Mouse (Mus musculus): ENCODE measurements at regions not wholly inside any gene's neighbourhood (a gene's known extent, or its start where the extent isn't known, plus 50 kb on each side); places are given as distances from the start of the nearest gene placed in this dataset.
A peak's percentile ranks its signal among the peaks of the same experiment; 100 is the strongest.

DNA sequence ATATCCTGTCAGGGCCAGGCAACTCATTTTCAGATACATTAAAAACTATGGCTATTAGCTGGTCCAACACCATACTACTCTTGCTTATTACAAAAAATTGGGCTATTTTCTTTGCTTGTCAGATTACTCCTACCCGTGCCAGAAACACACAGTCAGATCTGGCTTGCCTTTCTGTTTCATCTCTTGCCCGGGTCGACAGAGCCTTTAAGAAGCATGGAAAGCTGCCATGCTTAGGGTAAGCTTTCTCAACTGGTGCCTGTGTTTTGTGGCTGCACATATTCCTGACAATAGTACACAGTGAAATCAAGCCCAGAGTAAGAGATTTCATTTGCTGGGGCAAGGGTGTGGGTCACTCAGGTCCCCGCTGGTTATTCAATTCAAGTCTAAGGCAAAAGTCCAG is 162.5 kb upstream of the Cttnbp2 start:
- no peak for DNase-seq

DNA sequence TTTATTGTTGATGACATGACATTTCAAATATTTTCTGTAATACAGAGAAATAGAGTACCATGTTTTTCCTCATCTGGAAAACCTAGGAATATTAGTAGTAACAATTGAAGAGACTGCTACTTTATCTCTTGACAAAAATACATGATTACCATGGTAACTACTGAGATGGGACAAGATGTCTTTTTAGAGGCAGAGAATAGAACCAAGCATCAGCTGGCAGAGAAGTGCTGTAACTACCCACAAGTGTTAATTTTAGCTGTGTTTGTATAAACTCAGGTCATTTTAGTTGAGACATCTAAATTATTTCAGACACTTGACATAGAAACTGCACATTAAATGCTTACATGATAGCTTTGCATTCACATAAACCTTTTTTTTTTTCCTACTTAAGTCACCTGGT is 166.1 kb upstream of the Cttnbp2 start:
- DNase-seq, result no peak

DNA sequence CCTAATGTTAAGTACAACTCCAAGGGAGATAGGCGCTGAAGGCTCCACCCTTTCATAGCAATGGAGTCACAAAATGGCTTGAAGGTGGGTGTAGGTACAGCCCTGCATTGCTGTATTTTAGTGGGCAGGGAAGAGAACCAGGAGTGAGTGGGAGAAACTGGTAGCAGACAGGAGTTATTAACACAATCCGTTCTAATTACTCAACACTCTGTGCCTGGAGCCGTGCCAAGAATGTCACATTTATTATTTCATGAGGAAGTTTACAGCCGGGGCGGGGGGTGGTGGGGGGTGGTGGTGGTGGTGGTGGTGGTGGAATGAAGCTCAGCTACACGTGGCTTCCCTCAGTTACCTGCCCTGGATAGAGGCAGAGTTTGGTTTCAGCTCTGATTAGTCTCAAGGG is 166.3 kb upstream of the Lsm8 start:
- no peak for DNase-seq

DNA sequence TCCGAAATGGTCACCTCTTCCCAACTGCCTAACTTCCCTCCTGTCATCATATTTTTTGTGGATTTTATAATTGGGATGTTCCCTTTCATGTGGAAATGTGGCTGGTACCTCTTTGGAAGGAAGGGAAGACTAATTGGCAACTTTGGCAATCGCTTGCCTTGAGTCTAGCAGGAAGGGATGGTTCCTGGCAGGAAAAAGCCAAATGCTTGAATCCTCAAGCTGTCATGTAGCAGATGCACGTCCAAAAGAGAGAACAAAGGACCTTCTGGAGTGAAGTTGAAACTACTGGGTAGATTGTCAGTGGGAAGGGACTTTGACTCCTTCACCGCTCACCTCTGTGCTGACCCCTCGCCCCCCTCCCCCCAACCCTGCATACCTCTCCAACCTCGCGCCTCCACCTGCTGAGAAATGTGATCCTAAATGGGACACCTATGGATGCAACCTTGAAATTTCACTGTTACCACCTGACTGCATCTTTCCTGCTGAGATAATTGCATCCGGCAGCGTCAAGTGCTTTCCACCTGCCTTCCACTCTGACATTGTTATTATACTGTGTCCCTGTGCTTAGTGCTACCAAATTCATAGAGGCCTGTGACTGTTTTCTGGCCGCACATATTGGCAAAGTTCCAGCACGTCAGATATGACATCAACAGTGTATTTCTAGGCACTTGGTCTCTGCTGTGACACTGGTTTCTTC is 159.6 kb upstream of the Lsm8 start:
- peak; percentile 82 for DNase-seq

DNA sequence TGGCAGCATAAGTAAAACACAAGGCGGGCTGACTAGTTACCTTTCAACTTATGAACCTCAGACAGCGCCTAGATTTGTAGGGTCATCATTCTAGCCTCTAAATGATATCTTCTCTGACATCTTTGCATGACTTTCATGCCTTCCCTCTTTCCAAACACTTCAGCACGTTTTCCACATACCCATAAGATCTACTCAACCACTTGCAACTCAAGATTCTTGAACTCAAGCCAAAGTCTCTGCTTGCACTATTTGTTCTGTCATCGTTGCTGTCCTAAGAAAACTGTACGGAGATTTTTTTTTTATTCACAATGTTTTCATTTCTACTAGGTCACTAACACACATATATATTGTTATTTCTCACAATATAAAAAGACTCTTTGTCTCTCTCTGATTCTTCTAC is 150.8 kb upstream of the Lsm8 start:
- no peak for DNase-seq

DNA sequence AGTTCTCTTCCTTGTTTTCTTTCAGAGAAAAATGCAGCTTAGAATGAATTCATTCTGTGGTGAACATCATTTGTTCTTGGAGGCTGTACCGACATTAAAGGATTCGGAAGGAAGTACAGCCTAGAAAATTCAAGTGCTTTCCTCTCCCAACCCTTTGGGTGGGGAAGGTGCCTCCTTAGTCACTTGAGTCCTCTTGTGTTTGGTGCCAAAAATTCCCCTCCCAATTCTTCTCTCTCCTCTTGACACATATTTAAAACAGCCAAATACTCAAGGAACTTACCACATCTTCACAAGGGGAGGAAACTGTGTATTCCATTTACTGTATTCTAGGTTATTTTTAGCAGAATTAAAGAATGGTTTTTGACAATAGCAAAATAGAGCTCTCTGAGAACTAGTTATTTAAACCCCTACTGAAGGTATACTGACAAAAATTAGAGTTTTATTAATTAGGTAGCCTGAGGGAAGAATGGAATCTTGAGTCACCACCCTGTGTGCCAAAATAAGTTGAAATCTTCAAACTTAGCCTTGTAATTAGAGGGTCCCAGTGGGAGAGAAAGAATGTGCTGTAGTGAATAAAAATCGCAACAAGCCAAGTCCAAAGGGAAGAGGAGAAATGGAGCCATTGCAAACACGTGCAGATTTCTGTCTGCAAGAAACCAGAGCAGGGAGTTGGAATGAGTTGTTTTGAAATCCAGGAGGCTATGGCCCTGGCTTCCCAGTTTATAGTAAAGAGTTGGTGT is 149.2 kb upstream of the Lsm8 start:
- no peak for DNase-seq

DNA sequence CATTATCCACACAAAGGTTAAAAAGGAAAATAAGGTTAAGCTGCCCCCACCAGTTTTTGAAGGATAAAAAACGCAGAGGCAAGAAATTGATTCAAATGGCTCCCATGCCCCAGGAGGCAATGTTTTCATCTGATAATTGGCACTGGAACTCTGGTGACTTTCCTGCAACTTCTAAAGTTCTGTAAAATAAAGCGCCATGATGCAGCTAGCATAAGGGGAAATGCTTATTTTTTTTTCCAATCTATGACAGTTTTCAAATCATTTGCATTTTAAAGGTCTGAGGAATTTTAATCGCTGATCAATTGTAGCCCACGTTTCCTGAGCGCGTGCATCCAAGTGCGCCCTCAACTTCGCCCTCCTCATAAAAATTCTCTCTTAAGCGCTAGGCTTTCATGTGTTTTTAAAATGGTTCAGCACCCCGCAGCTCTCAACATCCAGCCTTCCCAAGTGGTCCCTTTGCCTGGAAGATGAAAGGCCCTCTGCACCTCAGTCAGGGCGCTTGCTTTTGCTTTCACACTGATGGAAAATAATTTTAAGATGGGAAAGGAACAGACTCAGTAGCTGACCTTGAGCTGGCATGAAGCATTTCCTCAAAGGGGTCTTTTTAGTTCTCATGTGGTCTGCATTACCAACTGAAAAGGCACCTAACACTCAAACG is 148.5 kb upstream of the Lsm8 start:
- DNase-seq, result no peak

DNA sequence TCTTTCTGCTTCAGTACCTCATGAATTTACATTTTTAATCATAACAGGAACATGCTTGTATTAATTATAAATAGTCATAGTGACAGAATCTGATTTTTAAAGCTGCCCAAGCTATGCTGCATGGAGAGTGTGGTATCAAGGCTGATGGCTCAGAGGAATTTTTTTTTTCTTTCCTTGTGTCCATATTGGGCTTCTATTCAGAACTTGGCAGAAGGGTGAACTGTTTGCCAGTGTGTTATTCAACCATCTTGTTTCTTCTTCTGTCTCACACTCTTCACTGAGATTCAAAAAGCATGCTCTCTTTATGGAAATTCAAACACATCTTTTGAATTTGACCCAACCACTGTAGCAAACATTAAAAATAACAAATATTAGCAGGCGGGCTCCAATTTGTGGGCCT is 137.6 kb upstream of the Lsm8 start:
- DNase-seq, result no peak

DNA sequence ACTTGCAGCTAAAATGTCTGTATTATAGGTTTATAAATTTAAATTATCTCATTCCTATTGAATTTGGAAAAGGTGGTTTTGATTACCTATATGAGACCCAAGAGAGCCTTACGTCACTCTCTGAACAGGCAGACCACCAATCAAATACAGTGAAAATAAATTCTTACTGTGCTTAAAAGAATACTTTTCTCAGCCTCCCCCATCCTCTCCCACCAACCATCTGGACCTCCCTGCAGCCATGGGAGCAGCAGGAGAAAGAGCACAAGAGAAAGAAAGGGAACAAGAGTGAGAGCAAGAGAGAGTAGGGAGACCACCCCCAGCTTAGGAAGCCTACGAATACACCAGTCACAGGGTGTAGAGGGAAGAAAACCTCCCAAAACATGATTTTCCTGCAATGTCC is 99.5 kb upstream of the Lsm8 start:
- no peak for DNase-seq

DNA sequence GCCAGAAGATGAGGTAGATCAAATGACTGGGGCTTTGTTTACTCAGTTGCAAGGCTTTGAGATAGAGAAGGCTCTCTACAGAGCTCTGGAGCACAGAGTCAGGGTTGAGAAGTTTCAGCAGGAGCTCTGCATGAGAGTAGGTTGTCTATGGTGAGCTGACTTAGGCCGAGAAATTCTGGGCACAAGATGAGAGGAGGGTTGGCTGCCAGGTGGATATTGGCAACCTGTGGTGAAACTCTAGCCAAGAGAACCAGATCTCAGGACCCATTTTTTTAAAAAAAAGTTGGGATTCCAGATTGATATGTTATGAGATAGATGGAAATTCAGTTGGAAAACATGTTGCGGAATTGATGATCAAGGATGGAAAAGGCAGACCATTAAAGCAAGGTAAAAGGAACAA is 83.8 kb upstream of the Lsm8 start:
- peak; percentile 11 for DNase-seq

DNA sequence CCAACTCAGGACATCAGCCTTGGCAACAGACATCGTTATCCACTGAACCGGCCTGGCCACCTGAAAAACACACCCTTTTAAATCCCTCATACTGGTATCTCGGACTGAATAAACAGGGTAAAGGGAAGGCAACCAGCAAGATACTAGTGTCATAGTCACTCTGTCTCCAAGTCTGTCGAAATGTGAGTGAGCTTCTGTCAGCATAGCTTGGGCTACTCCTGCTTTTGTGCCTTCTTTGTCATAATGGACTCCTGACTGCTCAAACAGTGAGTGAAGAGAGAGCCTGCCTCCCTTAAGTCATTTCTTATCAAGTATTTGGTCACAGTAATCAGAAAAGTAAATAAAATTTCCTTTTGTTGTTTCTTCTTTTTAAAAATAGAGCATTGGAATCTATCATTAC is 53.0 kb upstream of the Lsm8 start:
- DNase-seq, result no peak

DNA sequence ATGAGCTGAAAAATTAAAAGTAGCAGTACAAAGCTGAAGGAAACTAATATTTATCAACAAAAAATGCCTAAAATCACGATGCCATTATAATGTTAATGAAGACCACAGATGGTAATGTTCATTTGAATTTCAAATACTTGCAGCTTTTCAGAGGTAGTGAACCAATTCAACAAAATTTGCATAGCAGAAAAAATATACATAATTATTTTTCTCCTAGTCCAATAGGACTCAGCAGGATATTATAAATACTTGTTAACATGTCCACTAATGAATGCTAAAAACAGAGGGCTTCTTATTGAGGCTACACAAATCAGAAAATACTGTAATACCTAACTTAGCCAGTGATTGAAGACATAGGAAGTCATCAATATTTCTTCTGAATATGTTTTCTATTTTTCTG is 52.5 kb upstream of the Lsm8 start:
- no peak for DNase-seq

DNA sequence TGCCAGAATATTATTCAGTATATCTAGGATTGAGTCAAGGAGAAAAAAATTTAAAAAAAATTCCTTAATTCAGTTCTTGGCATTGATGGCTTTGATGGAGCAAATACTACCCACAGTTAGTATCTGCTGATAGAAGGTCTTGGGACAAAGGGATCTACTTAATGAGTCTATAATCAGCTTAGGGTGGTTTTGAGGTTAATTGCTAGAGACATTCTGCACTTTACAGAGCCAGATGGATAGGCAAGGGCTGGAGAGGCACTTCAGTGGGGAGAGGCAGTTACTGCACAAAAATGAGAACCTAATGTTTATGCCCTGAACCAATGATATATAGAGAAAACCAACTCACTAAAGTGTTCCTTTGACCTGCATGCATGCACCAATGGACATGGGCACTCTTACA is 51.8 kb upstream of the Lsm8 start:
- no peak for DNase-seq
